Mouse (Mus musculus) right cerebral cortex, postnatal 4 days (tissue): Measurements from ENCODE around the gene Kif5c.

ENCODE experiments used
- DNase-seq: peaks from one replicate; pipeline ENCODE4 v3.0.0-alpha.2; 2022

The Kif5c gene

GRCm38 (mm10) chr2:49618829-49619718, at the start of gene Kif5c:
Kif5c (plus strand) TSS chr2:49619298.
- peak; percentile 94 for DNase-seq

- peak; percentile 52 for DNase-seq
Measured at GRCm38 (mm10) chr2:49569862-49570777, 49.0 kb upstream of the Kif5c start.

GRCm38 (mm10) chr2:49570778-49571101, 48.4 kb upstream of the Kif5c start:
- DNase-seq = no peak

DNA sequence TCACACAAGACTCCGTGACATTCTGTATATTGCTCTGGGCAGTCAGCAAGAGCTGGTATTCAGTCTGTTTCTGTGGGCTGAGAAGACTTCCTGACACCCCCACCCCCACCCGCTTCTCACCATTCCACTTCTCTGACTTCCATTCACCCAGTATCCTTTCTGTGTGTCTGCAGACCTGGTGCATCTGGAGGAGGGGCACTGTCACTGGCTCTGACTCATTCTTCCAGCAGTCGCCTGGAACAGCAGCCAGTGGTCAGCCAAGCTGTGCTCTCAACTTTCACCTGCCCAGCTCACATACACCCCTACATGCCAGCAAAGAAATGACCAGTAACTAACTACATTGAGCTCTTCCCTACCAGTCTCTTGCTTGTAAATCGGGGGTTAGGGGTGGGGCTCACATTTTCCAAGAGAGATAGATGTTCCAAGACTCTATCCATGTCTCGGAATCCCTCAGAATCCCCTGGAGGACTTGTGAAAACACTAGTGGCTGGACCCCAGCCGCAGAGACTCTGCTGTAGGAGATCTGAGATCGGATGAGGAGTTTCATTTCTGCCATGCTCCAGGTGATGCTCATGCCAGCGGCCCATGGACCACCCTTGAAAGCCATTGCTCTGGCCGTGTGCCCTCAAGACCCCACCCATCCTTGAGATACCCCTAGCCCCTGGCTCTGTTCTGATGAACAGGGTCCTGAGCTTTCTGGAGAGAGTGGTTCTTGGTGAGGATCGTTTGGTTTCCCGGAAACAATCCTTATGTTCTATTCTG, 47.8 kb upstream of the Kif5c start:
- no peak for DNase-seq

DNA sequence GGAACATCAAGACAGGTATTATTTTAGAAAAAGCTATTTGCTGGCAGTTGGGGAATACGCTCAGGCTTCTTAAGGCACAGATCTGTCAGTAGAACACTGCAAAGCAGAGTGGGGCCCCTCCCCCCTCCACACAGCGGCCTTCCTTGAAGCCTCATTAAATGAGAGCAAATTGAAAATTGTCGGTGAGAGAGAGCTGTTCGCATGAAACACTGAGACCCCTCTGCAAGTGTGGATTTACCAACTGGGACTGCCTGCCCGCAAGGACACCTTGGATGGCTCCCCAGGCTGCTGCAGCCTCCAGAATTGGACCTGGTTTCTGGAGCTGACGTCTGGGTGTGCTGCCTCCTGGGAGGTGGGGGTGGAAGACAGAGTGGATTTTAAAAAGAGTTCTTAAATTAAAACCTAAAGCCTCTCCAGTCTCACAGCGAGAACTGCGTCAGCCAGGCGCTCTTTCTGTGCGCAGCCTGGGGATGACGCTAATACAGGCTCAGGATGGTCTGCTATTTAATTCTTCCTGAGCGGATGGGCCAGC, 46.9 kb upstream of the Kif5c start:
- peak; percentile 64 for DNase-seq

DNA sequence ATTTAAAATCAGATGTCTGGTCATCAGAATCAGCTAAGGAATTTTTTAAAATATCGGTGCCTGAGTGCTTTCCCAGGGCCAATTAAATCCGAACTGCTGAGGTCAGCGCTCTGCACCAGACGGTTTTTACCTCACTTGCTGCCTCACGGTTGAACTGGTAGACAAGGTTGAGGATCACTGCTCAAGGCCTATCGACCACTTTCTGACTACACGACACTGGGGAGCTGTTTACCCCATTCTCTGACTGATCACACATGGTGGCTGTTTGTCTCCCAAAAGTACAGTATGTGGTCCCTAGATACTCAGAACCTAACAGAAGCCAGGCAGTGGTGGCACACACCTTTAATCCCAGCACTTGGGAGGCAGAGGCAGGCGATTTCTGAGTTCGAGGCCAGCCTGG, 46.4 kb upstream of the Kif5c start:
- DNase-seq = no peak

GRCm38 (mm10) chr2:49573282-49573681, 45.8 kb upstream of the Kif5c start:
- no peak for DNase-seq

GRCm38 (mm10) chr2:49580585-49580984, 38.5 kb upstream of the Kif5c start:
- DNase-seq = no peak

GRCm38 (mm10) chr2:49582546-49582945, 36.6 kb upstream of the Kif5c start:
- no peak for DNase-seq

GRCm38 (mm10) chr2:49583311-49583710, 35.8 kb upstream of the Kif5c start:
- no peak for DNase-seq

DNA sequence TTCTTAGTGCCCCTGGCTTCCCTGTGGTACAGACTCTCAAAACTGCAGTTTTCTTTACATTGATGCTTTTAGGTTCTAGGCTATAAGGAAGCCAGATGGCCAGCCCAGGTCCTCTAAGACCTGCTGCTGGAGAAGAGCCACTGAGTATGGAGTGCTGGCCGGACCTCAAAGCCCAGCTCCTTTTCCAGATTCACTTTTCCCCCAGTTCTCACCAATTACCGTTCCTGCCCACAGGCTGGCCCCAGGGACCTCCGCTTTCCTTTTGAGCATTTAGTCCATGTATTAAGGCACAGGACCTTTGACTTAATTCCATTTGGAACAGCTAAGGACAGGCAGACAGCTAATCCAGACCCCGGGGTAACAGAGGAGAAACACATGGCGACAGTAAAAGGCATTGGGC, 28.6 kb upstream of the Kif5c start:
- DNase-seq = no peak

DNA sequence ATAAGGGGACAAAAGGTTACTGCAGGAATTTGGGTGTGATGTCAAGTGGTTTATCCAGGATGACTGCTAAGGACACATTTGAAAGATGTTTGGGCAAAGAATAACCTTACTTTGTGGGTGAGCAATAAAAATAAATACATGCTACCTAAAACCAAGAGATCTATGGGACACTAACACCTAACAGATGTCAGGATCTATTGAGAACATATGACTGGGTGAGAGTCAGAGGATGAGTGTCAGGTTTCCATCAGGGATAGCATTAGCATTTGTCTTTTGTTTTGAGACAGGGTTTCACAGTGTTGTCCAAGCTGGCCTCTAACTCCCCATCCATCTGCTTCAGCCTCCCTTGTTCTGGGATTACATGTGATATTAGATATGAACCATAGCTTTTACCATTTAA, 26.2 kb upstream of the Kif5c start:
- DNase-seq = no peak

- no peak for DNase-seq
Measured at GRCm38 (mm10) chr2:49594886-49595285, 24.2 kb upstream of the Kif5c start.

GRCm38 (mm10) chr2:49596318-49596717, 22.8 kb upstream of the Kif5c start:
- DNase-seq = no peak

- DNase-seq = no peak
Measured at GRCm38 (mm10) chr2:49600021-49600681, 18.9 kb upstream of the Kif5c start.

DNA sequence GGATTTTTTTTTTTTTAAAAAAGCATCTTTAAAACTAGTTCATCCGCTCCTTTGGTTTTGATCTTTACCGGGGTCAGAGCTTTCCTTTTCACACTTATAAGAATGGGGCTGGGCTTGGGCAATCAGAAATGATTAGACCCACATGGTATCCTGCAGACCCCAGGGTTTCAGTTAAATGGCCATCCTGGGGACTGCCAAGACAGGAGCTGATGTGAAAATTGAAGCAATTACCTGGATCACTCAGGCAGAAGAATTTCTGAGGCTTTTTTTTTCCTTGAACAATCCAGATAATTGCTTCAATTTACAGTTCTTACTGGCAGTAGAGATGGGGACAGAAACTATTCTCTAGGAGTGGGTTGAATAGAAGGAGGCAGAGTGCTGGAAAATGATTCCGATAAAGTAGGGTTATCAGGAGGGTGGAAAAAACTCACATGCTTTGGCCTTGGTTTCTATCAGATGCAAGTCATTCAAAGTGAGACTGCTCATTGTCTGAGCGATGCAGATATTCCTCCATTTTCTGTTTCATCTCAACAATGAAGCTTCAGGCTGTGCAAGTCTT, 16.2 kb upstream of the Kif5c start:
- DNase-seq = no peak

DNA sequence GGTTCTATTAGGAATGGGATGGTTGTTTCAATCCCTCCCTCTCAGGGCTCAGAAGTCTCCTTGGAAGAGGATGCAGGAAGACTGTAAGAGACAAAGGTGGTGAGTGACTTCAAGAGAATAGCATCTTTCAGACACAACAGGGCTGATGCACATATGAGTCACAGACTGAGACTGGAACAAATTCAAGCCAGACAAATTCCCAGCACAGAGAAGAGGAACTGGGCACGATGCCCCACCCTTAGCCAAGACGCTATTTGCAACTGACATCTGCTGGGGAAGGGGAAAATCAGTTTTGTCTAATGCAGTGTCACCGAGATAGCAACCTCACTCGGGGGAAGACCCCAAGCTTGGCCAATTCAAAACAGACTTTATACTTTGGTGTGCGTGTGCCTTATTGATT, 9.5 kb upstream of the Kif5c start:
- DNase-seq = peak; percentile 29

DNA sequence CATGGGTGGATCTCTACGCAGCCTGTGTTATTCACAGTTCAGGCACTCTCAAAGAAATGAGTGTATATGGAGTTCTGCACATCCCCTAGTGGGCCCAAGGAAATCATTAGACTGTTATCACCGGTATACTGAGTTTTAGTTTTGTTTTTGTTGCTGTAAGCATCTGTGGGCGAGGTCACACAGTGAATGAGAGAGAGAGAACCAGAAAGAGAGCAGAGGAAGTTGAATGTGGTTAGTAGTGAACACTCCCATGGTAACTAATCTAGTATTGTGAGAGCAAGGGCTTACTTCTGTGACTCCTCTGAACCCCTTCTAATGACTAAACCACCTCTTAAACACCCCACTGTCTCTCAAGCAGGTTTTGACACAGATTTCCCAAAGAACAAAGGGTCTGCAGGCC, 2.3 kb upstream of the Kif5c start:
- DNase-seq = no peak

GRCm38 (mm10) chr2:49619719-49620522, 823 bp downstream of the Kif5c start:
- DNase-seq = peak; percentile 55

DNA sequence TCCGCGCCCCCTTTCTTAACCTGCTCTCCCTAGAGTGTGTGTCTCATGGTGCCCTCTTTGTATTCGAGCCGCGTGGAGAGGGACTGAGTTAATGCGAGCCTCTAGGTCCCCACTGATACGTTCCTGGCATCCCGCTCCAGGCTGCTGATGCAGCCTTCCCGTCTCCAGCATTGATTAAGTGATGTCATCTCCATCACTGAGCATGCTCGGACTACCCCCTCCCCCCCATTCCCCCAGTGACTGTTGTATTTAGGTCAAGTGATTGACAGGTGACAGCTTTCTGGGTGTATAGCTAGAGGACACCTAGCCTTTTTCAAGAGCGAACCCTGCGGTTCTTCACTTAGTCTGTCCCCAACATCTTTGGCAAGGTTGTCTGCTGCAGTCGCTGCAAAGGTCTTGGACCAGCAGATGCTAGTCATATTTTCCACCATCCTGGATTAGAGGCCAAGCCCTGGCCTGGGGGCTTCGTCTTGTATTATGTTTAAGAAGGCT, 1.6 kb downstream of the Kif5c start:
- DNase-seq = peak; percentile 61

DNA sequence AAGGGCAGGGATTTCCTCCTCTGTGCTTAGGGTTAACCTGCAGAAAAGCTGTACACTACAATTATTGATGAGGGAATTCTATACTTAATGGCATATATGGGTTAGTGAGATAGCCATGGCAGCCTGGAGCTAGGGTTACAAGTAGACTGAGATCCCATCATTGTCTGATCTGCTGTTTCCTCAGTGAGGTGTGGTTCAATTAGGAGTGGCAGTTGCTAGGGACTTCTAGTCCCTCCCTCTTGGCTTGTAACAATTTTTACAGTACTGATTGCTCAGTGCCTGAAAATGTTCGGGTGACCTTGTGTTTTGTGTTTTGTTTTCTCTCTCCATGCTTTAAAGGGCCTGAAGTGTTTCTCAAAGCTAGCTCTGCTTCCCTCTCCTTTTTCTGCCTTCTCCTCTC, 2.1 kb downstream of the Kif5c start:
- no peak for DNase-seq
